Mouse (Mus musculus) heart, adult 11 months (tissue): ENCODE data around the gene Zfp617.

Experiments used
- DNase-seq: peaks from one replicate; pipeline ENCODE4 v3.0.0; 2022

Gene Zfp617

GRCm38 (mm10) chr8:71952961-71953700 lies 44.7 kb downstream of the Zfp617 start:
- DNase-seq = peak; percentile 70

GRCm38 (mm10) chr8:71954666-71955065 lies 46.2 kb downstream of the Zfp617 start:
- peak; percentile 64 for DNase-seq

DNA sequence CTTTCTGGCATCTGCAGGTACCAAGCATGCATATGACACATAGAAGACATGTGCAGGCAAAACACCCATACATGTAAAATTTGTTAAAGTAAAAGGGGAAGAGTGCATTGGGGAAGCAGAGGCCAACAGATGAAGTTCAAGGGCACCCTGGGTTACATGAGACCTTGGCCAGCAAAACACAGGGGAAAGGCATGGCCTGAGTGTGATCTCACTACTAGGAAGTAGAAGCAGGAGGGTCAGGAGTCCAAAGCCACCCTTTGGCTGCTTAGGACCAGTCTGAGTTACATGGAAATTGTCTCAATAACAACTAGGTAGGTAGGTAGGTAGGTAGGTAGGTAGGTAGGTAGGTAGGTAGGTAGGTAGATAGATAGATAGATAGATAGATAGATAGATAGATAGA lies 52.0 kb downstream of the Zfp617 start:
- peak; percentile 34 for DNase-seq

DNA sequence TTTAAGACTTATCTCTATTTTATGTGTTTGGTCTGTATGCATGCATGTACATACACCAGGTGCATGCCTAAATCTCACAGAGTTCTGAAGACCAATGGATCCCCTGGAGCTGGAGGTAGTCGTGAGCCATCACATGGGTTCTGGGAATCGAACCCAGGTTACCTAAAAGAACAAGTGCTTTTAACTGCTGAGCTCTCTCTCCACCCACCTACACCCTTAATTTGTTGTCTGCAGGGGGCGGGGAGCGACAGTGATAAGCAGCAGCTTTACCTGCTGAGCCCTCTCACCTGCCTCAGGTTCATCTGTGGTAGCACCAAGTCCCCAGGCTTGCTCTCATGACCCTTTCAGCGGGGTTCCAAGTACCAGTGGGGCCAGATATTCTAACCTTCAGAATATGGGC lies 53.4 kb downstream of the Zfp617 start:
- DNase-seq = peak; percentile 72

- DNase-seq = peak; percentile 71
Observed at GRCm38 (mm10) chr8:71964051-71964450, 55.6 kb downstream of the Zfp617 start.

GRCm38 (mm10) chr8:71965166-71965565 lies 56.7 kb downstream of the Zfp617 start:
- peak; percentile 48 for DNase-seq

GRCm38 (mm10) chr8:71966411-71966810 lies 58.0 kb downstream of the Zfp617 start:
- peak; percentile 25 for DNase-seq

GRCm38 (mm10) chr8:71967261-71967660 lies 58.8 kb downstream of the Zfp617 start:
- DNase-seq = peak; percentile 62

DNA sequence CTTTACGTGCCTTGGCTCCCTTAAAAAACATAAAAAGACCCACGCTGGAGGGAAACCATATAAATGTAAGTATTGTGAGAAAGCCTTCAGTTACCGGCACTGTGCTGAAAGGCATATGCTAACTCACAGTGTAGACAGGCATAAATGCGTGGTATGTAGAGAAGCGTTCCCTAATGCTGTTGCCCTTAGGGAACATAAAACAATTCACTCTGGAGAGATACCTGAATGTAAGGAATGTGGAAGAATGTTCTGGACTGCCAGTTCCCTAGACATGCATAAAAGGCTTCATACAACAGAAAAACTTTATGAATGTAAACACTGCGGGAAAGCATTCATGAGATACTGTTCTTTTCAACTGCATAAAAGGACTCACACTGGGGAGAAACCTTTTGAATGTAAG lies 59.7 kb downstream of the Zfp617 start:
- peak; percentile 2 for DNase-seq

DNA sequence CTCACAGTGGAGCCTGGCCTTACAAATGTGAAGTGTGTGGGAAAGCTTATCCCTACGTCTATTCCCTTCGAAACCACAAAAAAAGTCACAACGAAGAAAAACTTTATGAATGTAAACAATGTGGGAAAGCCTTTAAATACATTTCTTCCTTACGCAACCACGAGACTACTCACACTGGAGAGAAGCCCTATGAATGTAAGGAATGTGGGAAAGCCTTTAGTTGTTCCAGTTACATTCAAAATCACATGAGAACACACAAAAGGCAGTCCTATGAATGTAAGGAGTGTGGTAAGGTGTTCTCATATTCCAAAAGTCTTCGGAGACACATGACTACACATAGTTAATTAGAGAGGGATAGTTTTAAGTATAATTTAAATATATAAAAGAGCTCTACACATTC lies 60.2 kb downstream of the Zfp617 start:
- DNase-seq = no peak

- DNase-seq = peak; percentile 65
Observed at GRCm38 (mm10) chr8:71971945-71972344, 63.5 kb downstream of the Zfp617 start.

DNA sequence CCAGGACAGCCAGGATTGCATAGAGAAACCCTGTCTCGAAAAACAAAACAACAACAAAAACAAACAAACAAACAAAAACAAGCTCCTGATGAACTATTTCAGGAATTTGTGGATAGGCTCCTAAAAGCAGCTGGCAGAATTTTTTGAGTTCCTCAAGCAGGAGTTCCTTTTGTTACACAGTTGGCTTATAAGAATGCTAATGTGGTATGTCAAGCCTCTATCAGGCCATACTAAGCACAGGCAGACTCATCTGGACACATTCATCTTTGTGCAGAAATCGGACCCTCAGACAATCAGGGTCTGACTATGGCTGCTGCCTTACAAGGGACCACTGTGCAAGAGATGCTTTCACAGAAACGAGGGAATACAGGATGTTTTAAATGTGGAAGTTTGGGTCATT lies 65.8 kb downstream of the Zfp617 start:
- no peak for DNase-seq

DNA sequence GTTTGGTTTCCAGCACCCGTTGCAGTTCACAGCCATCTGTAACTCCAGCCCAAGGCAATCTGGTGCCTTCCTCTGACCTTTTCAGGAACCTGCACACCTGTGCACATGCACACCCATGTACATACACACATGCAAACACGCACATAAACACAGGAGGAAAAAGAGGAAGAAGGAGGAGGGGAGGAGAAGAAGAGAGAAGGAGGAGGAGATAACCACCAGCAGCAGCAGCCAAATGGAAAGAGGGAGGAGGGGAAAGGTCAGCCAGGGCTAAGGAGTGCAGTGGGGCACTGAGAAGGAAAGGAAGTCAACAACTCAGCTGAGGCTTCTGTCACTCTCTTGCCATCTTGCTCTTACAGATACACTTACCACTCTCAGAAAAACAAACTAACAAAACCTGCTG lies 72.6 kb downstream of the Zfp617 start:
- peak; percentile 80 for DNase-seq

DNA sequence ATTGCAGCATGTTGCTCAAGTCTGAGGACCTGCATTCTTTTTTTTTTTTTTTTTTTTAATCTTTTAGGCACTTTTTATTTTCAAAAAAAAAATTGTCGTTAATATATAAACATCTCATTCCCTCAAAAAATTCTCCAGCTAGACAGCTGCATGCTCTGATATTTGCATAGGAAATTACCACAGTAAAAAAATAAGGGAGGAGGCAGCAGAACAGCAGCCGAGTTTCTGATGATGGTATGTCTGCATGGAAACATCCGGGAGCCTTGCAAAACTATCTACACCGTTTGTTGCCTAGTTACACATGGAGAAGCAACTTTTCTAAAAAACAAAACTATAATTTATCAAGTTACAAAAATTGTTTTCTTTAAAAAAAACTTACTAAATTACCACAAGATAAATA lies 73.0 kb downstream of the Zfp617 start:
- no peak for DNase-seq
